Mouse (Mus musculus) left cerebral cortex, postnatal 4 days (tissue): ENCODE results near the gene Clock. TPM values are rescaled to one million over a fixed set of nuclear protein-coding genes. Genes with fewer than 3 reads are reported as not detected.

Experiments
- DNase-seq: peaks from one replicate; pipeline ENCODE4 v3.0.0-alpha.2; 2022
- intact Hi-C: fragments of 180-260 bp; cut with DNase I; formaldehyde crosslinking; loops from one replicate; pipeline ENCODE4 v1.15.1; 2025
- total RNA-seq, 2 experiments: library from RNA; stranded (reverse); gene quantifications; 2 replicates each; pipeline ENCODE4 v1.2.3; 2021

Clock gene
- 10 to 100 TPM; 31.2 to 31.7 TPM for total RNA-seq

GRCm38 (mm10) chr5:76304452-76305341 lies at the start of gene Clock:
Gene Clock (minus strand): TSS chr5:76304792.
- intact Hi-C loops, result loop anchor here (10.0 kb wide), 1 partner anchor 230 kb away; no protein-coding TSS in a partner anchor
- DNase-seq, result peak; percentile 92

DNA sequence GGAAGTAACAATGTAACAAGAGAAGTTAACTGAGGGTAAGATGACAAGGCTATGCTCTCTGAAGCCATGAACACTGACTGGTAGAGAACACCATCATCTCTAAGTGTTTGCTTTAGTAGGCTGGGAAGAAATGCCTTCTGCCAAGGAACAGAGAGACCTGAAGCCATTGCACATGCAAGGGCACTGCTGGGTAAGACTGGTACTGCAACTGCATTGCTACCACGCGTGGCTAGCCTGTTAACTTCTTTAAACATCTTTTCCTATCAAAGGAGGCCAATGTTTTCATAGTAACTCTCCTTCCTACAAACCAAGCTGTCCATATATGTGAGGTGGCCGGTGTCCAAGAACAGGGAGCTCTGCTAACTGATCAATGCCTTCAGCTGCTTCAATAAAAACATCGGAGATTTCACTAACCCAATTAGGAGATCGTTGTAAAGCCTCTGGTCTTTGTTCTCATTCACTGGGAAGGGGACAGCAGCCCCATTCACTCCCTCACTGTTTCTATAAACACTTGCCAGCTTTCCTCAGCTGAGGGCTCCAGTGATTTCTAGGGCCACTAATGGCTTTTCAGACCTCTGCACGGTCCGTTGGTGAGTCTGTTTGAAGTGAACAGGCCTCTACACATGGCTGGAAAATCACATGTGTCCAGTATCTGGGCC lies 47.5 kb upstream of the Clock start:
- intact Hi-C loops, result no loop called here
- DNase-seq, result no peak

- DNase-seq, result no peak
- intact Hi-C loops, result no loop called here
Measured at GRCm38 (mm10) chr5:76351537-76351936, 46.9 kb upstream of the Clock start.

DNA sequence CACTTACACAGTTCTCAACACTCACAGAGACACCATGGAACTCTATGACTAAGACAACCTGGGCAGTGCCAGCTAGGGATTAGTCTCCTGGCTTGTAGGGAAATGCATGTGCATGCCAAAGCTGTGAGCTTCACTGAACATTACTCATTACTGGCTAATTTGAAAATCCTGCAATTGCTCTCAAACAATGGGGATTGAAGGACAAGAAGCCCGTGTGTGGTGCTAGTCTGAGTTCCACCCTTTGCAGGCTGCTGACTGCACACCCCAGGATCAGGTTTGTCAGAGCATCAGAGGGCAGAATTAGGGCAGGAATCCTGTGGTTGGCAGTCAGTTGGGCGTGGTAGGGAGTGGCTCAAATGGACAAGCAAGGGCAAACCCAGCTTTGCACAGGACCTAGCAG lies 41.5 kb upstream of the Clock start:
- intact Hi-C loops, result no loop called here
- peak; percentile 21 for DNase-seq

DNA sequence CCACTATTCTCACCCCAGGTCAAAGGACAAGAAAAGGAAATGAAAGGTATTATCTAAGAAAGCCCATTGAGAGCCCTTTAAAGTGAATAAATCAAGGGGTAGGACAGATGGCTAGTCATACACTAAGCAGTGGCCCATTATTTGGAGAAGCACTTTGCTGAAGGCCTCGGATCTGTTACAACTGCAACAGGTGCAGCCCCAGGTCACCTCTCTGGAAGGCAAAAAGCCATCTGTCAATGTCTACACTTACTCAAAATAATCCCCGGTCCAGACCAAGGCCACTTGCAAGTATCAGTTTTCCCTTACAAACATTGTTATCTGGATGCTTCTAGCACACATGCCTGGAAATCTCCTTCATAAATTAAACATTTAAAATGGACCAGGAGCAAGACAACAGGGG lies 36.3 kb upstream of the Clock start:
- intact Hi-C loops, result no loop called here
- DNase-seq, result no peak

GRCm38 (mm10) chr5:76337100-76337499 lies 32.5 kb upstream of the Clock start:
- no peak for DNase-seq
- intact Hi-C loops, result no loop called here

DNA sequence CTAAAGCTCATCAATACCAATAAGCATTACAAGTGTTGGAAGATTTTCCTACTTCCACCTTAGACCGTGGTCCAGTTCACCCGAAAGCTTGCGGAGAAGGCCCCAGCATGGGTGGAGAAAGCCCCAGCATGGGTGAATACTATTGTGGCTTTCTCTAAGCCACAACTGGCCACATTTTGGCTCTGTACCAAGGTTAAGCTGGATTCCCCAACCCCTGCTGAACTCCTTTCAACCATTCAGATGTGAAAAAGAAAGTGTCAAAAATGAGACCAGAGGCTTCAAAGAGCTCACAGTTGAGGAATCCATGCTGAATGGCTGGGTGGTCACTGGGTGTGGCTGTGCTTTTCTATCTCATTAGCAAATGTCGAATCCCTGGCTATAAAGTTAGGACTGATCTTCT lies 29.2 kb upstream of the Clock start:
- DNase-seq, result no peak
- intact Hi-C loops, result no loop called here

- intact Hi-C loops, result no loop called here
- no peak for DNase-seq
Measured at GRCm38 (mm10) chr5:76330953-76331352, 26.4 kb upstream of the Clock start, which contains the start of gene Pdcl2. Gene Pdcl2 (minus strand): TSS chr5:76331156.

- no peak for DNase-seq
- intact Hi-C loops, result no loop called here
Measured at GRCm38 (mm10) chr5:76327296-76327695, 22.7 kb upstream of the Clock start.

- intact Hi-C loops, result no loop called here
- no peak for DNase-seq
Measured at GRCm38 (mm10) chr5:76325113-76325512, 20.5 kb upstream of the Clock start.

DNA sequence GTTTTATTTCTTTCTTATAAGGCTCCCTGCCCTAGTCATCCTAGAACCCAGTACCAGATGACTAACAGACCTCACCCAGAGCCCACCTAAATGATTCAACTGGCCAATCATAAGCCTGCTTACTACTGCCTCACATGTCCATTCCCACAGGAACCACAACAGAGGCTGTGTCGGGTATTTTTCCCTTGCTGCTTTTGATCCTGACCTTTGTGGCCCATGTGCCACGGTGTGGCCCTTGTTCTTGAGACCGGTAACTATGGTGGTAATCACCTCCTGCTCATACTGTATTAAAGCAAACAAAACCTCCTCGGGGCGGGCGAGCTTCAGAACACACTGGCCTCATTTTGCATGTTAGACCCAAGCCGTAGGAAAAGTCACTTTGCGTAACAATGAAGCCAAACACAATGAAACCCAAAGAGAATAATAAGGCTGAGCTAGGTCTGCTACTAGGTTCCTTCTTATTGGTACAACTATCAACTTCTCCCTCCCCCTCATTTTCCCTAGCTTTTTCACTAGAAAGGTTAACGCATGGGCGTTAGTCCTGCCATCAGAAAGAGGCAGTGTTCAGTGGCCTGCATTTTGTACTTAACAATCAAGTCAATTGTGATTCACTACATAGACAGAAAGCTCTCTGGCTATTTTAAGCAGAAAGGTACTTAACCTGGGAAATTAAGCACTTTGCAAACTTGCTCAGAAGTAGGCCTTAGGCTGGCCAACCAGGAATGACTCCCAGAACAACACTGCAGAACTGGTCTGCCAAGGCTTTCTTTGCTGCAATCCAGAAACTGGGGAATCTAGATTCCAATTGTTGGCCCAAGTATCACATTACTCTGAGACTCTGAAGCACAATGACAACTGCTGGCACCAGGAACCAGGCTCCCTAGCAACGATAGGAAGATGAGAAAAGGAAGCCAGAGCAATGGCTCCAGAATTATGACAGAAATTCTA lies 16.9 kb upstream of the Clock start:
- intact Hi-C loops, result no loop called here
- no peak for DNase-seq

- intact Hi-C loops, result loop anchor here (10.0 kb wide), 1 partner anchor 227 kb away; no protein-coding TSS in a partner anchor
Measured at GRCm38 (mm10) chr5:76308206-76308605, 3.6 kb upstream of the Clock start.

GRCm38 (mm10) chr5:76306261-76306660 lies 1.7 kb upstream of the Clock start:
- intact Hi-C loops, result loop anchor here (10.0 kb wide), 1 partner anchor 229 kb away; no protein-coding TSS in a partner anchor
- DNase-seq, result no peak

More at GRCm38 (mm10) chr5:76308206-76308605, 3.6 kb upstream of the Clock start:
- DNase-seq, result no peak

DNA sequence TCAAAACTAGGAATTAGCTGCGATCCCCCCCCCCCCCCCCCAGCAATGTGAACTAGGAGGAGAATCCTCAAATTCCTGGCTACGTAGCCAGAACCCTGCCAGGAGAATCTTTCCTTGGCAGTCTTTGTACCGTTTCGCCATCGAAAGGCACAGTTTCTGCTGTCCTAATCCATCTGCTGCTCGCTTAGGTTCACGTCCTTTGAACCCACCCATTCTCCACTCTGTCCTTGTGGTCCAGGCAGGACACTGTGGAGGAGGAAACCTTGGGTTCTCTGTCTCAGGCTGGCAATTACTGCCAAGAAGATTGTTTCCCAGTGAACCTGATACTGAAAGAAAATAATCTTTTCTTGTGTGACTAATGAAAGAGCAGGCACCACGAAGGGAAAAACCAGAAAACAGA lies 1.0 kb upstream of the Clock start:
- intact Hi-C loops, result loop anchor here (10.0 kb wide), 1 partner anchor 229 kb away; no protein-coding TSS in a partner anchor
- DNase-seq, result peak; percentile 13

DNA sequence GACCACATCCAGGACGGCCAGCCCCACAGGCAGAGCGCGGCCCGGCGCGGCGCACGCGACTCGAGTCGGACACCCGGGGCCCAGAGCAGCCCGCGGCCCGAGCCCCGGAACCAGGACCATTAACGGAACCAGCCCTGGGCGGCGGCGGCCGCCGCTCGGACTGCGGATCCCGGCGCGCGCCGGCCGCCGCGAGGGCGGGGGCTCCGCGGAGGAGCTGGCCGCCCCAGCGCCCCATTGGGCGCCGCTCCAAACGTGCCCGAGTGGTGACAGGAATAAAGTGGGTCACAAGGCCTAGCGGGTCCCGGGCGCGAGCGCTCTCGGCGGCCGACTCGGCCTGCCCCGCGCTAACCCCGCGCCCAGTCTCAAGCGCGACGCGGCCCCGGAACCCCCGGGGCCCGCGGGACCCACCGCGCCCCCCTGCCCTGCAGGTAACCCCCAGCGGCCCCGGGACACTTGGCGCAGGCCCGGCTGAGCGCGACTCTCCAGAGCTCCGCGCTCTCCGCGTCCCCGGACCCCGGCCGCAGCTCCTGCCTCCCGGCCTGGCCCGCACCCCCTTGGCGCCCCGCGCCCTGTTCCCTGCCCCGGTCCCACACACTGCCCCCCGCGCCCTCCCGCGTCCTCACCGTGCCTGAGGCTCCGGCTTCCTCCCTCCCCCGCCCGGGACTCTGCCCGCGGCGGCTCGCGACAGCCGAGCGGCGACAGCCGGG lies 694 bp downstream of the Clock start:
- intact Hi-C loops, result loop anchor here (10.0 kb wide), 1 partner anchor 231 kb away; no protein-coding TSS in a partner anchor
- DNase-seq, result peak; percentile 85

DNA sequence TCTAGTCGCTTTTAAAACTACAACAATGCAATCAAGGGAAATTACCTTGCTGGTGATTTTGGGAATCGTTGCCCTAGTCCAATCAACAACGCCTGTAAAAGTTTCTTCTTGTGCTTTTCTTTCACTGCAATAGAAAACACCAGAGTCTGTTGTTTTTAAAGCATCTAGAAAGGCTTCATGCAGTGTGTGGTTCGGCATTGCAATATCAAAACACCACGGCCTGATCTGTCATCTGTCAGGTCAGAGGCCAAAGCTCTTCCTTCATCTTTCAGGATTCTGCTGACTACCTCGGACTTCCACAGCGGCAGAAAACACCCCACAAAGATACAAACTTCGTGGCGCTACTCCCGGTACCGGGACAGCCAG lies 1.2 kb downstream of the Clock start:
- intact Hi-C loops, result loop anchor here (10.0 kb wide), 1 partner anchor 231 kb away; no protein-coding TSS in a partner anchor
- no peak for DNase-seq

DNA sequence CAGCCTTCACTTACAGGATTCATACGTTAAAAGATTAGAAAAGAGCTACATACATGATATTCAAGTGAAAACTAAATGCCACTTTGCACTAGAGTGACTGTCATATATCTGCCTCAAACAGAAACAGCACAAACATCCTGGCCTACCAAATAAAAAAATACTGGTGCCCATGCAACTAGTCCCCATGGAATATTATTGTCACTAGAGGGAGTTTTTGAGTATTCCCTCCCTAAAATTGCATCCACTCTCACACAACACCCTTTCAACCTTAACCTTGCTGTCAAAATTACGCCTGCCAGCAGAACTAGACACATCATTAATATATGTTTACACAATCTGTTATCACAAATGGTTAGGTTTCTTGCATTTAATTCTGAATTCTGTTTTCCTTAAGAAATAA lies 2.6 kb downstream of the Clock start:
- intact Hi-C loops, result loop anchor here (10.0 kb wide), 1 partner anchor 233 kb away; no protein-coding TSS in a partner anchor
- DNase-seq, result no peak

- no peak for DNase-seq
- intact Hi-C loops, result no loop called here
Measured at GRCm38 (mm10) chr5:76289234-76289691, 15.3 kb downstream of the Clock start.

DNA sequence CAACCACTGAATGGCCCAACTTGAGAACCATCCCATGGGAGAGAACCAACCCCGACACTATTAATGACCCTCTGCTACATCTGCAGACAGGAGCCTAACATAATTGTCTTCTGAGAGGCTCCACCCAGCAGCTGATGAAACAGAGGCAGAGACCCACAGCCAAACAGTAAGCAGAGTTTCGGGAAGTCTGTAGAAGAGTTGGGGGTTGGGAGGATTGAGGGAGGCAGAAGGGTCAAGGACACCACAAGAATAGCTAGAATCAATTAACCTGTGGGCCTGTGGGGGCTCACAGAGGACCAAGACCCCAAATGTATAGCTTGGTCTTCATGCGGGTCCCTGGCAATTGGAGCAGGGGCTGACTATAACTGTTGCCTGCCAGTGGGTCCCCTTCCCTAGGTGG lies 16.3 kb downstream of the Clock start:
- intact Hi-C loops, result no loop called here
- no peak for DNase-seq

GRCm38 (mm10) chr5:76287062-76287461 lies 17.5 kb downstream of the Clock start:
- intact Hi-C loops, result no loop called here
- no peak for DNase-seq
